Mouse (Mus musculus) embryonic facial prominence, embryonic 15.5 days (tissue): Measurements from ENCODE around the gene Slc24a3. TPM values are rescaled to one million over a fixed set of nuclear protein-coding genes. Genes with fewer than 3 reads are reported as not detected.

Experiments used
- ATAC-seq: fragments of 200-750 bp; cut with Nextera tagmentation; 2 replicates; pipeline ENCODE4 v1.8.0; 2017; ENCODE audit warnings: low read depth, moderate TSS enrichment; ENCODE audit not compliant: insufficient number of reproducible peaks, low FRiP score, low TSS enrichment
- H3K27ac ChIP-seq: fragments of 300-500 bp; sonication (generic); replicated peaks from 2 replicates; pipeline ENCODE4 v1.5.1; 2015; ENCODE audit warnings: mild to moderate bottlenecking, inconsistent platforms
- H3K27me3 ChIP-seq: fragments of 300-500 bp; sonication (generic); 2 replicates; pipeline ENCODE4 v1.6.1; 2015; ENCODE audit warnings: inconsistent platforms
- H3K36me3 ChIP-seq: fragments of 300-500 bp; sonication (generic); 2 replicates; pipeline ENCODE4 v1.6.1; 2015; ENCODE audit warnings: mild to moderate bottlenecking, inconsistent platforms
- H3K4me1 ChIP-seq: fragments of 300-500 bp; sonication (generic); 2 replicates; pipeline ENCODE4 v1.6.1; 2015; ENCODE audit warnings: inconsistent platforms
- H3K4me2 ChIP-seq: fragments of 300-500 bp; sonication (generic); replicated peaks from 2 replicates; pipeline ENCODE4 v1.6.1; 2015; ENCODE audit warnings: mild to moderate bottlenecking, inconsistent platforms
- H3K4me3 ChIP-seq: fragments of 300-500 bp; sonication (generic); replicated peaks from 2 replicates; pipeline ENCODE4 v1.5.1; 2015; ENCODE audit warnings: mild to moderate bottlenecking, inconsistent platforms
- H3K9ac ChIP-seq: fragments of 300-500 bp; sonication (generic); 2 replicates; pipeline ENCODE4 v1.6.1; 2015; ENCODE audit warnings: inconsistent platforms
- H3K9me3 ChIP-seq: fragments of 300-500 bp; sonication (generic); replicated peaks from 2 replicates; pipeline ENCODE4 v1.6.1; 2016; ENCODE audit warnings: inconsistent platforms
- WGBS: fragments of 180-500 bp; shearing (Covaris S2); methylation state at CpG from one replicate; pipeline ENCODE4 v1.1.7; 2015; 5-methylcytosine and 5-hydroxymethylcytosine counted together
- polyA plus RNA-seq: library from polyadenylated mRNA; unstranded; fragments of >200 nt; fragmentation: Nextera tagmentation; extraction: Ambion mirVana; gene quantifications from 2 replicates; pipeline ENCODE4 v1.2.1, GENCODE M21; 2015

Slc24a3 gene
- polyA plus RNA-seq, 1 experiment from 2014 or later: 3.4 TPM

DNA sequence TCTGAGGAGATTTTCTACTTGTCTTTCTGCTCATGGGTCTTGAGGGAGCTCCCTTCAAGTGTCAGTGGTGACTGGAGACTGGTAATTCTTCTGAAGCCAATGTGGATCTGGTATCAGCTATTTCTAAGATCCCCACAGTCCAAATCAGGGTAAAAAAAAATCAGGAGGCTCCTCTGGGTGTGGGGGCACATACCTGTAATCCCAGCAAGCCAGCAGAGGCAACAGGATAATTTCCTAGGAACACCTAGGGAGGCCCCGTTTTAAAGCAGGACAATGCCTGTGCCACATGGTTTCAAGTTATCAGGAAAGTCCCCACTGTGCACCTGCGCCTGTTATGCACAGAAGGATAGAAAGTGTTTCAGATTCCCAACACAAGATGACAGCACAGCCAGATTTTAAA is 234.4 kb downstream of the Slc24a3 start:
- no peaks in the 10 kb centered on the region for H3K27me3 ChIP-seq
- H3K9me3 ChIP-seq: no peaks in the 10 kb centered on the region
- H3K36me3 ChIP-seq: no peaks in the 10 kb centered on the region
- no peak for ATAC-seq
- H3K4me2 ChIP-seq: no peak overlapping the region
- WGBS: 64% methylated on average over 2 of the region's 2 CpGs
- no peak overlapping the region for H3K9ac ChIP-seq
- H3K4me3 ChIP-seq: no peak overlapping the region
- H3K27ac ChIP-seq: no peak overlapping the region
- H3K4me1 ChIP-seq: peaks cover 4% of the 10 kb centered on the region; the same call in 1 of the 2 replicates

DNA sequence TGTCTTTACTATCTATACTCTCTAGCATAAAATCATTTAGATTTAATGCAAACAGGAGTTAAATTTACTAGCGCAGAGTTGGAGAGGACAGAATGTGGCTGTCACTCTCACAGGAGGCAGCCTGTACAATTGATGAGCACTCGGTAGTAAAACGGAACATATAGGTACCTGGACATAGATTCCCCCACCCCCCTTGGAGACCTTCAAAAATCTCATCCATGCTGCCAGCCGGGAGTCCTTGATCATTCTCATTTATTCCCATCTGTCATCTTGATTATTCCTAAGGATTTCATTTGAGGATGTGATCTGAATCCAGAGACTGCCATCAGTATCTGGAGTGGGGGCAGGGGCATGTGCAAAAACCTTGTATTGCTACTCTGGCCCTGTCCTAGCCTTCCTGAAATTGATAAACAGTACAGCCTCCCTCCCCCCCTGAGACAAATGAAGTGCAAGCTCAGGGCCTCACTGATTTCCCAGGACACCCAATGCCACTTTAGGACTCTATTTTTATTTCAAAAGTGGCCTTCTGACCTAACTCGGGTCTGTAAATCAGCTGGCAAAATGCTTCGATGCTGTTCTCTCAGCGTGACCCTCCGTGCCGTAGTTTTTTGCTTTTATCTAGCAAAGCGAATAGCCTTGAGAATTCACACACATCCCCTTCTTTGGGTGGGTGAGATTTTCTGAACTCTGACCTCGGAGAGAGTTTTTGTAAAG is 237.4 kb downstream of the Slc24a3 start:
- Histone ChIP-seq H3K4me2 (no peak overlapping the region), H3K9ac (no peak overlapping the region), H3K36me3 (no peaks in the 10 kb centered on the region), H3K9me3 (no peaks in the 10 kb centered on the region), H3K4me1 (peaks cover 6% of the 10 kb centered on the region; the same call in 1 of the 2 replicates), H3K27me3 (no peaks in the 10 kb centered on the region), H3K4me3 (no peak overlapping the region), H3K27ac (no peak overlapping the region)
- ATAC-seq: no peak
- 54% methylated on average over 11 of the region's 11 CpGs for WGBS

DNA sequence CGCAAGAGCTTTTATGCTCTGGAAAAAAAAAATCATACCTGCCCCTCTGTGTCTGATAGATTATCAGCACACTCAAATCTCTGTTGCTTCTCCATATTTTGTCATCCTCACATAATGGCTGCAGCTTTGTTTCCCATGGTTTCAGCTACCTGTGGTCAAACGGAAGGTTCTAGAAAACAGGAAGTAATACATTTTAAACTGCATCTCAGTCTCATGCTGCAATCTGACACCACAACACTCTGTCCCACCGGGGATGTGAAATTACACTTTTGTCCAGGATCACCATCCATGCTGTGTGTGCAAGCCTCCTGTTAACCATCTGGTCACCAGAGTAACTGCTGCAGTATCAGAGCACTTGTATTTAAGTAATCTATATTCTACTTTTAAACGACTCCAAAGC is 238.2 kb downstream of the Slc24a3 start:
- Histone ChIP-seq H3K4me1 (peaks cover 6% of the 10 kb centered on the region; the same call in 1 of the 2 replicates), H3K36me3 (no peaks in the 10 kb centered on the region), H3K4me3 (no peak overlapping the region), H3K9ac (no peak overlapping the region), H3K9me3 (no peaks in the 10 kb centered on the region), H3K27ac (no peak overlapping the region), H3K4me2 (no peak overlapping the region), H3K27me3 (no peaks in the 10 kb centered on the region)
- 39% methylated on average over 4 of the region's 4 CpGs for WGBS
- ATAC-seq: no peak

DNA sequence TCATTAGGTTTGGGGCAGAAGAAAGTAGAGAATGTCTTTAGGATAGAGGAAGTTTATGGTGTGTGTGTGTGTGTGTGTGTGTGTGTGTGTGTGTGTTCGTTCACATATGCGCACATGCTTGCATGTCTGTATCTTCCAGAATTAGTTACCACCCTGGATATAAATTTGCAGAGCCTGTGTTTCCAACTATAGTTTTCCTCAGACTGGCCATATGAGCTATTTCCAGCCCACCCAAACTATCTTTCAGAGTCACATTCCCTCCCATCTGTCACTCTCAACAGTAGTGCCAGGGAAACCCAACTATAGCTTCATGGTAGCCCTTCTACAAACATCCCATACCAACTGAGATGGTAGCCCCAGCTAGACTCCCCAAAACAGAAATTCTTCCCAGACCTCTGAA is 250.2 kb downstream of the Slc24a3 start:
- no peak for ATAC-seq
- Histone ChIP-seq H3K4me3 (no peak overlapping the region), H3K4me1 (no peaks in the 10 kb centered on the region), H3K9ac (no peak overlapping the region), H3K9me3 (no peaks in the 10 kb centered on the region), H3K27ac (no peak overlapping the region), H3K4me2 (no peak overlapping the region), H3K36me3 (no peaks in the 10 kb centered on the region), H3K27me3 (no peaks in the 10 kb centered on the region)
- WGBS: 70% methylated on average over 2 of the region's 2 CpGs

DNA sequence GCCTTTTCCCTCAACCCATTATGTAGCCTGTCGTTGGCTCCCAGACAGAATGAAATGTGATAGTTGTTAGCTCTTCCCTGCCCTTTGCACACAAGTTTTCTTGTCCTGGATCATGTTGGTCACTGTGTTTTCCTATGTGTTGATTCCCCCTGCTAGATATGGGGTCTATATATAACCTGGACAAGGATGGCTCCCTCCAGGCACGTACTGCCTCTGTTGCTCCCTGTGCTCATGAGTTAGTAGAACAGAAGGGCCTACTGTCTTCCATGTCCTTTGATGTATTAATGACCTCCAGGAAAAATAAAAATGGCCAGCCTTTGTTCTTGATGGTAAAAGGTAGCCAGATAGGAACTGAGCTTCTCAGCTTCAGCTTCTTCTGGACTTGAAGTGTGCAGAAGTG is 251.5 kb downstream of the Slc24a3 start:
- ATAC-seq: no peak
- Histone ChIP-seq H3K36me3 (no peaks in the 10 kb centered on the region), H3K9me3 (no peaks in the 10 kb centered on the region), H3K9ac (no peak overlapping the region), H3K27me3 (no peaks in the 10 kb centered on the region), H3K4me2 (no peak overlapping the region), H3K4me1 (no peaks in the 10 kb centered on the region), H3K27ac (no peak overlapping the region), H3K4me3 (no peak overlapping the region)
- 66% methylated on average over 2 of the region's 2 CpGs for WGBS

DNA sequence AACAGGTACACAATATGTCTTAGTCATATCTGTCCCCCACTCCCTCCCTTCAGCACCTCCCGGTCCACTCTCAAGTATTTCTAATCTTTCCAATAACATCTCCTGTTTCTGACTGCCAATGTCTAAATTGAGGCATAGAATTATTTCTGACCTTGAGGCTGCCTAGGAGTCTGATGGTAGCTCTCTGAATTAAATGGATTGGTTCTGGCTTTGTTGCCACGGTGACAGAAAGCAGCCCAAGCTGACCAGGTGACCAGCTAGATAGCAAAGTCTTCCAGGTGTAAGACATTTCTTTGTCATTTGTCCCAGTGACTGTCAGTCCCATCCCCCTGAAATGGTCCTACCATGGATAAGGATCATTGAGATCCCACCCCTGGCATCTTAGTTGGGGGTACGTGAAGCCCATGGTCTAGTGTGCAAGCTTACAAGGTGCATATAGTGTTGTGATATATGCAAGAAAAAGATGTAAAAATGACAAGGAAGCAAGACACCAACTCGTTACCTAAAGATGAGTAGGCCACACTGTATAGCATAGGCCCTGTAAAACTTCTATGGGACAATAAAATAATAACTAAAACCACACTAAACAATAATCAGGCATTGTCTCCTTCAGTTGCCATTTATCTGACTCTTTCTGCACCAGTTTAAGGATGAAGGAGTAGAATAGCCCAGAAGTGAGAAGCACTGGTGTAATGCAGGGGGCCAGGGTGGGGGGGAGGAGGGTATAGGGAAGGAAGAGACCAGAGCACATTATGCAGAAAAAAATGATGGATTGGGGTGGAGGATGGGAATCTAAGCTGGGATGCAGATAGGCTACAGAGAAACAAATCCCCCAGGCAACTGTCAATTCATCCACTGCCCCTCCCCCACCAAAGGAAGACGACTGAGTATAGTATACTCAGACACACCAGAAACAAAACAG is 253.7 kb downstream of the Slc24a3 start:
- Histone ChIP-seq H3K9ac (no peak overlapping the region), H3K27ac (no peak overlapping the region), H3K4me1 (no peaks in the 10 kb centered on the region), H3K36me3 (no peaks in the 10 kb centered on the region), H3K4me2 (no peak overlapping the region), H3K9me3 (no peaks in the 10 kb centered on the region), H3K4me3 (no peak overlapping the region), H3K27me3 (no peaks in the 10 kb centered on the region)
- ATAC-seq: no peak
- 74% methylated on average over 5 of the region's 5 CpGs for WGBS

DNA sequence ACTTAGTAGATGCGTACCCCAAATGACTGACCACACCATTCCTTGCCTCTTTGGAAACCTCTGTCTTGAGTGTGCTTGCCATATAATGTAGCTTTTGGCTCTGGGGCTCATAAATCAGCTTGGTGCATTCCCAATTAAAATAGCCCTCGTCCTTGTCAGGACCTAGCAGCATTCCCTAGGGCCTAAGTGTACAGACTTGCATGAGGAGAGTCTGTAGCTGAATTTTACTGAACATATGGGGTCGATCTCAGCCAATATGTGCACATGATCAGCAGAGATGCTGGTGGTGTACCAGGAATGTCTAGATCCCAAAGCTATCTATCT is 254.3 kb downstream of the Slc24a3 start:
- no peak overlapping the region for H3K4me2 ChIP-seq
- 64% methylated on average over 3 of the region's 3 CpGs for WGBS

DNA sequence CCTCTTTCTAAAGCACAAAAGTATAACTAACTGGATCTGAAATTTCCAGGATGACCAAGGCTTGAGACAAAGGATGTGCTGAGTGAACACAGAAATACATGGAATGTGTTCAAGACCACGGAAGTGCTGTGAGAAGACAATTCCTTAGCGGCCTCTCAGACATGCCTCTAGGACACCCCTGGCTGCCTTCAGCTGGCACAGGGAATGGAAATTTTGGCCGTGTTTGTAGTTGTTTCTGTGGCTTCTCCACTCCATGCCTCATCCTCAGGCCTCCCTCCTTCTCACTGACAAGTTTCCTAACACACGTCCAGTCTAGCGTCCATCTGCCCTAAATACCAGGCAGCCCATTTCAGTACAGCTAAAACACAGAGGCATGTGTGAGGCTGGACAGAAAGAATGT is 262.4 kb downstream of the Slc24a3 start:
- H3K4me3 ChIP-seq: no peak overlapping the region
- H3K36me3 ChIP-seq: no peaks in the 10 kb centered on the region
- 76% methylated on average over 5 of the region's 5 CpGs for WGBS
- no peak overlapping the region for H3K27ac ChIP-seq
- no peaks in the 10 kb centered on the region for H3K9me3 ChIP-seq
- H3K4me1 ChIP-seq: no peaks in the 10 kb centered on the region
- ATAC-seq: no peak
- no peak overlapping the region for H3K9ac ChIP-seq
- H3K4me2 ChIP-seq: no peak overlapping the region
- no peaks in the 10 kb centered on the region for H3K27me3 ChIP-seq

More for the DNA sequence above, 254.3 kb downstream of the Slc24a3 start:
- no peaks in the 10 kb centered on the region for H3K9me3 ChIP-seq
- H3K9ac ChIP-seq: no peak overlapping the region
- H3K4me3 ChIP-seq: no peak overlapping the region
- no peak overlapping the region for H3K27ac ChIP-seq
- no peaks in the 10 kb centered on the region for H3K4me1 ChIP-seq
- ATAC-seq: no peak
- no peaks in the 10 kb centered on the region for H3K27me3 ChIP-seq
- no peaks in the 10 kb centered on the region for H3K36me3 ChIP-seq

DNA sequence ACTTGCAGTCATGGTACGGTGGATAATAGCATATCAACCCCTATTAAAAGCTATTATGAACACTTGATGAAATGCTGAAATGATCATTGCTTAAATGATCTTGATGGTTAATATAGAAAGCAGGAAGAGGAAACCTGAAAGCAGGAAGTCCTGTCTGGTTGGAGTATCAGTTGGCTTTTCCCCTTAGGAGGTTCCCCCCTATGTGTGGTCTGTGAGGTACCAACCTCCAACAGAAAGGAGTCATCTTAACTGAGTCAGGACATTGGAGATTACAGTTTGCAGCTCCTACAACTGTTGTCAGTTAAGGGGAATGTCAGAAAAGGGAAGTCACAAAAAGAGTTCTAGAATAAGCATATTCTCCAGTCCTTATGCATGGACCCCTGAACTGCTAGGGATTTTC is 266.5 kb downstream of the Slc24a3 start:
- no peak overlapping the region for H3K27ac ChIP-seq
- no peak overlapping the region for H3K4me2 ChIP-seq
- H3K9me3 ChIP-seq: no peaks in the 10 kb centered on the region
- H3K9ac ChIP-seq: no peak overlapping the region
- H3K36me3 ChIP-seq: no peaks in the 10 kb centered on the region
- no peak overlapping the region for H3K4me3 ChIP-seq
- ATAC-seq: no peak
- WGBS: 88% methylated on average over 1 of the region's 1 CpGs
- no peaks in the 10 kb centered on the region for H3K4me1 ChIP-seq
- H3K27me3 ChIP-seq: no peaks in the 10 kb centered on the region

DNA sequence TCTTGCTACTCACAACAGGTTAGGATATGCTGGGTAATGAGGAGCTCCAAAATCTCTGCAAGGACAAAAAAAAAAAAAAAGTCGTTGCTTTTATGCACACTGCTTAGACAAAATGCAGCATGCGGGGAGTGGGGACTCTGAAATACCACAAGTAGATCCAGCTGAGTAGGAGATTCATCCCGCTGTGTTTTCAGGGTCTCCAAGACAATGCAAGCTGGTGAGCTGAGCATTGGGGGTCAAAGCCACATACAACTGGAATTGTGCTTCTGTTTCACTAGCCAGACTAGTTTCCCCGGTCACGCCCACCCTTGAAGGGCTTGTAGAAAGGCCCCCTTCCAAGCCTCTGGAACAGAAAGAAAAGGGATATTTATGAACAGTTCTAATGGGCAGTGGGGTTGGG is 270.8 kb downstream of the Slc24a3 start:
- Histone ChIP-seq H3K36me3 (no peaks in the 10 kb centered on the region), H3K4me3 (no peak overlapping the region), H3K27ac (no peak overlapping the region), H3K4me1 (no peaks in the 10 kb centered on the region), H3K9ac (no peak overlapping the region), H3K27me3 (no peaks in the 10 kb centered on the region), H3K4me2 (no peak overlapping the region), H3K9me3 (no peaks in the 10 kb centered on the region)
- 67% methylated on average over 5 of the region's 5 CpGs for WGBS
- ATAC-seq: no peak

DNA sequence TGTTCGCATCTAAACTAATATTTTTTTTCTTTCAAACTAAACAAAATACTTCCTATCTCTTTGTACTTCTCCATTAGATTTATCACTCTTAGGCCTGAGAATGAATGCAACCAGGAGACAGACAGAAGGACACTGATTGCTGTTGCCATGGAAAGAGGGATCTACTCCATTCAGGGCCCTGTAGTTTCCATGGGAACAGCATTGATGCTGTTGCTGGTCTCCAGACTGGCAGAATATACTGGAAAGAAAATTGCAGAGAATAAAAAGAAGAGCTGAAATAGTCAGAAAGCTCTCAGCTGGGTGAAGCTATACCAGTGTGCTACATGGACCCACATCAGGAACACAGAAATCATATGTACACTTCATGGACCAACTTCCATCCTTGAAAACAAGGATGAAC is 272.2 kb downstream of the Slc24a3 start:
- no peak overlapping the region for H3K4me3 ChIP-seq
- H3K4me1 ChIP-seq: no peaks in the 10 kb centered on the region
- H3K27ac ChIP-seq: no peak overlapping the region
- no peak for ATAC-seq
- no peak overlapping the region for H3K9ac ChIP-seq
- no peaks in the 10 kb centered on the region for H3K9me3 ChIP-seq
- H3K27me3 ChIP-seq: no peaks in the 10 kb centered on the region
- no peak overlapping the region for H3K4me2 ChIP-seq
- no peaks in the 10 kb centered on the region for H3K36me3 ChIP-seq
- WGBS: 98% methylated on average over 1 of the region's 1 CpGs
